ENCODE assay signal across 7 mouse cellular contexts in genomic region chr11:23008181-23008823, GRCm38 (mm10). TPM values are rescaled to one million over a fixed set of nuclear protein-coding genes. Genes with fewer than 3 reads are reported as not detected.
A peak's percentile ranks its signal among the peaks of the same experiment; 100 is the strongest.
DNase-seq lines count a peak whose midpoint lies in the region; ATAC-seq and TF ChIP-seq lines count a peak whose summit lies in the region.

No protein-coding gene starts in this region.

- under 1% methylated on average over 40 of the region's 40 CpGs for WGBS in embryonic facial prominence, embryonic 10.5 days
- under 1% methylated on average over 40 of the region's 40 CpGs for WGBS in limb, embryonic 11.5 days
- under 1% methylated on average over 40 of the region's 40 CpGs for WGBS in midbrain, embryonic 13.5 days
- 1% methylated on average over 40 of the region's 40 CpGs for WGBS in small intestine, adult 2 months

- peak overlapping the region; percentile 88 for H3K27ac ChIP-seq in embryonic facial prominence, embryonic 10.5 days (replicated peaks)
- peak overlapping the region; percentile 47; the same call in 1 of the 2 replicates for H3K27ac ChIP-seq in limb, embryonic 11.5 days (replicated peaks; ENCODE audit: low read depth, low read length)
- H3K27ac ChIP-seq in midbrain, embryonic 13.5 days, result peak overlapping the region; percentile 95
- H3K27ac ChIP-seq in small intestine, adult 2 months (ENCODE audit: insufficient read depth, low read depth, low read length), result peak overlapping the region; percentile 26

- H3K4me1 ChIP-seq in embryonic facial prominence, embryonic 10.5 days, result peaks cover 6% of the 10 kb centered on the region
- no peaks in the 10 kb centered on the region for H3K4me1 ChIP-seq in limb, embryonic 11.5 days (ENCODE audit: control insufficient read depth, insufficient read depth, low read length)
- H3K4me1 ChIP-seq in midbrain, embryonic 13.5 days (replicated peaks), result peaks cover 7% of the 10 kb centered on the region
- H3K4me1 ChIP-seq in small intestine, adult 2 months (ENCODE audit: control insufficient read depth, insufficient read depth, insufficient read length, low read length), result peaks cover 4% of the 10 kb centered on the region; the same call in 1 of the 2 replicates

- peak; percentile 91 for DNase-seq in adrenal gland, postnatal 14 days
- DNase-seq in embryonic facial prominence, embryonic 10.5 days (ENCODE audit: low spot score), result peak; percentile 92
- DNase-seq in heart, adult 11 months, result peak; percentile 99
- DNase-seq in kidney, adult 18-20 months, result peak; percentile 86
- peak; percentile 83 for DNase-seq in limb, embryonic 11.5 days (ENCODE audit: low spot score)

- H3K27me3 ChIP-seq in embryonic facial prominence, embryonic 10.5 days (replicated peaks; ENCODE audit: low read depth, poor library complexity, severe bottlenecking), result no peaks in the 10 kb centered on the region
- no peaks in the 10 kb centered on the region for H3K27me3 ChIP-seq in limb, embryonic 11.5 days (ENCODE audit: control insufficient read depth, insufficient read depth, low read length)
- H3K27me3 ChIP-seq in midbrain, embryonic 13.5 days, result no peaks in the 10 kb centered on the region
- no peaks in the 10 kb centered on the region for H3K27me3 ChIP-seq in small intestine, adult 2 months (ENCODE audit: control insufficient read depth, insufficient read depth, low read length)

- H3K9ac ChIP-seq in limb, embryonic 11.5 days (ENCODE audit: low read length), result peak overlapping the region; percentile 72
- peak overlapping the region; percentile 75 for H3K9ac ChIP-seq in midbrain, embryonic 13.5 days (replicated peaks)

- ATAC-seq in limb, embryonic 11.5 days (ENCODE audit: insufficient number of reproducible peaks, low FRiP score, low TSS enrichment, low read depth), result peak; percentile 91
- peak; percentile 97 for ATAC-seq in midbrain, embryonic 13.5 days

- no peak for TF ChIP-seq POLR2A in small intestine, adult 2 months (IDR thresholded peaks at IDR 0.05; ENCODE audit: low read depth, low read length)

- no peak for TF ChIP-seq CTCF in small intestine, adult 2 months (IDR thresholded peaks at IDR 0.05; ENCODE audit: extremely low read depth, insufficient read length, insufficient replicate concordance, low read depth, low read length)

- H3K4me2 ChIP-seq in limb, embryonic 11.5 days (ENCODE audit: low read depth, severe bottlenecking), result peak overlapping the region; percentile 82
- H3K4me2 ChIP-seq in midbrain, embryonic 13.5 days (replicated peaks), result peak overlapping the region; percentile 72

- H3K9me3 ChIP-seq in embryonic facial prominence, embryonic 10.5 days, result no peaks in the 10 kb centered on the region
- H3K9me3 ChIP-seq in limb, embryonic 11.5 days (ENCODE audit: control insufficient read depth, low read length), result no peaks in the 10 kb centered on the region
- H3K9me3 ChIP-seq in midbrain, embryonic 13.5 days, result no peaks in the 10 kb centered on the region

- H3K4me3 ChIP-seq in embryonic facial prominence, embryonic 10.5 days, result peak overlapping the region; percentile 73
- H3K4me3 ChIP-seq in limb, embryonic 11.5 days (ENCODE audit: low read depth, low read length), result peak overlapping the region; percentile 54
- H3K4me3 ChIP-seq in midbrain, embryonic 13.5 days (replicated peaks), result peak overlapping the region; percentile 56
- peak overlapping the region; percentile 71 for H3K4me3 ChIP-seq in small intestine, adult 2 months (ENCODE audit: low read depth, low read length)

- H3K36me3 ChIP-seq in embryonic facial prominence, embryonic 10.5 days (replicated peaks), result peaks cover 29% of the 10 kb centered on the region
- H3K36me3 ChIP-seq in limb, embryonic 11.5 days (ENCODE audit: control insufficient read depth, insufficient read depth, low read length), result peaks cover 4% of the 10 kb centered on the region; the same call in 1 of the 2 replicates
- peaks cover 20% of the 10 kb centered on the region for H3K36me3 ChIP-seq in midbrain, embryonic 13.5 days
- H3K36me3 ChIP-seq in small intestine, adult 2 months (ENCODE audit: control insufficient read depth, insufficient read depth, low read length), result peaks cover 9% of the 10 kb centered on the region

RNA-seq across cellular contexts. Expression of gene Fam161a, which starts 1.0 kb away (rescaled TPM):
- total RNA-seq in adrenal gland, postnatal 14 days (2021), result 40.7 and 45.5 TPM in 2 replicates
- 2.8 and 2.9 TPM in 2 replicates for polyA plus RNA-seq in embryonic facial prominence, embryonic 10.5 days (2016; fragmentation: Nextera tagmentation; extraction: Ambion mirVana)
- 1.6 and 2.5 TPM in 2 replicates for polyA plus RNA-seq in limb, embryonic 11.5 days (2014; fragmentation: Nextera tagmentation; extraction: Ambion mirVana)
- polyA plus RNA-seq in midbrain, embryonic 13.5 days (2015; fragmentation: Nextera tagmentation; extraction: Ambion mirVana), result 4.8 and 5.0 TPM in 2 replicates
- polyA plus RNA-seq in small intestine, adult 2 months (2012; rRNA removed), result 0.06 TPM in 1 of 2 replicates, not detected in the other

RNA-seq across cellular contexts. Expression of gene Cct4, which starts 18.0 kb away (rescaled TPM):
- total RNA-seq in adrenal gland, postnatal 14 days (2021), result 210 and 212 TPM in 2 replicates
- 422 and 440 TPM in 2 replicates for polyA plus RNA-seq in embryonic facial prominence, embryonic 10.5 days (2016; fragmentation: Nextera tagmentation; extraction: Ambion mirVana)
- 409 and 417 TPM in 2 replicates for polyA plus RNA-seq in limb, embryonic 11.5 days (2014; fragmentation: Nextera tagmentation; extraction: Ambion mirVana)
- polyA plus RNA-seq in midbrain, embryonic 13.5 days (2015; fragmentation: Nextera tagmentation; extraction: Ambion mirVana), result 315 and 322 TPM in 2 replicates
- polyA plus RNA-seq in small intestine, adult 2 months (2012; rRNA removed), result 40.9 and 121 TPM in 2 replicates

RNA-seq across cellular contexts. Expression of gene Commd1, which starts 26.1 kb away (rescaled TPM):
- 102 and 105 TPM in 2 replicates for total RNA-seq in adrenal gland, postnatal 14 days (2021)
- 367 and 371 TPM in 2 replicates for polyA plus RNA-seq in embryonic facial prominence, embryonic 10.5 days (2016; fragmentation: Nextera tagmentation; extraction: Ambion mirVana)
- polyA plus RNA-seq in limb, embryonic 11.5 days (2014; fragmentation: Nextera tagmentation; extraction: Ambion mirVana), result 405 and 417 TPM in 2 replicates
- polyA plus RNA-seq in midbrain, embryonic 13.5 days (2015; fragmentation: Nextera tagmentation; extraction: Ambion mirVana), result 307 and 311 TPM in 2 replicates
- 4.9 and 5.2 TPM in 2 replicates for polyA plus RNA-seq in small intestine, adult 2 months (2012; rRNA removed)

RNA-seq across cellular contexts. Expression of gene Gm28048, which starts 26.4 kb away (rescaled TPM):
- 27.5 and 33.1 TPM in 2 replicates for total RNA-seq in adrenal gland, postnatal 14 days (2021)
- 4.3 and 4.6 TPM in 2 replicates for polyA plus RNA-seq in embryonic facial prominence, embryonic 10.5 days (2016; fragmentation: Nextera tagmentation; extraction: Ambion mirVana)
- polyA plus RNA-seq in limb, embryonic 11.5 days (2014; fragmentation: Nextera tagmentation; extraction: Ambion mirVana), result 5.2 and 6.9 TPM in 2 replicates
- 2.7 and 4.4 TPM in 2 replicates for polyA plus RNA-seq in midbrain, embryonic 13.5 days (2015; fragmentation: Nextera tagmentation; extraction: Ambion mirVana)
- not detected in 2 replicates for polyA plus RNA-seq in small intestine, adult 2 months (2012; rRNA removed)

RNA-seq across cellular contexts. Expression of gene Zrsr1, which starts 36.5 kb away (rescaled TPM):
- total RNA-seq in adrenal gland, postnatal 14 days (2021), result 25.6 and 28.3 TPM in 2 replicates
- polyA plus RNA-seq in embryonic facial prominence, embryonic 10.5 days (2016; fragmentation: Nextera tagmentation; extraction: Ambion mirVana), result 2.4 TPM in 2 replicates
- 2.7 and 4.0 TPM in 2 replicates for polyA plus RNA-seq in limb, embryonic 11.5 days (2014; fragmentation: Nextera tagmentation; extraction: Ambion mirVana)
- polyA plus RNA-seq in midbrain, embryonic 13.5 days (2015; fragmentation: Nextera tagmentation; extraction: Ambion mirVana), result 5.8 and 6.7 TPM in 2 replicates
- 2.5 and 3.9 TPM in 2 replicates for polyA plus RNA-seq in small intestine, adult 2 months (2012; rRNA removed)

Comparison
In these comparisons a context has a peak if more than half of its experiments do, and no peak if none do; other contexts are left out.
1. Peak in every context shown above with its lines: DNase-seq, ATAC-seq, H3K4me3 ChIP-seq and H3K27ac ChIP-seq.
2. H3K27ac ChIP-seq: peak in every context shown above with its lines; median percentile 95 in midbrain, embryonic 13.5 days; 88 in embryonic facial prominence, embryonic 10.5 days; 47 in limb, embryonic 11.5 days; 26 in small intestine, adult 2 months.
3. RNA of gene Commd1, which starts 26.1 kb away (polyA plus RNA-seq): 405 to 417 TPM in limb, embryonic 11.5 days, 367 to 371 TPM in embryonic facial prominence, embryonic 10.5 days and 307 to 311 TPM in midbrain, embryonic 13.5 days; 4.9 to 5.2 TPM in small intestine, adult 2 months; every median in the first group is over 10 times any median in the second.